Mouse (Mus musculus) heart, postnatal 25 days (tissue): ENCODE results near the gene Tgfb2. TPM values are rescaled to one million over a fixed set of nuclear protein-coding genes. Genes with fewer than 3 reads are reported as not detected.

Experiments used
- DNase-seq: peaks from one replicate; pipeline ENCODE4 v3.0.0; 2022; ENCODE audit warnings: low spot score
- intact Hi-C: fragments of 180-260 bp; cut with DNase I; formaldehyde crosslinking; loops from one replicate; pipeline ENCODE4 v1.15.1; 2025
- total RNA-seq, 2 experiments: library from RNA; stranded (reverse); gene quantifications; 2 replicates each; pipeline ENCODE4 v1.2.3; 2021

Gene Tgfb2
- total RNA-seq, 2 experiments from 2014 or later: 5.3 to 6.5 TPM

DNA sequence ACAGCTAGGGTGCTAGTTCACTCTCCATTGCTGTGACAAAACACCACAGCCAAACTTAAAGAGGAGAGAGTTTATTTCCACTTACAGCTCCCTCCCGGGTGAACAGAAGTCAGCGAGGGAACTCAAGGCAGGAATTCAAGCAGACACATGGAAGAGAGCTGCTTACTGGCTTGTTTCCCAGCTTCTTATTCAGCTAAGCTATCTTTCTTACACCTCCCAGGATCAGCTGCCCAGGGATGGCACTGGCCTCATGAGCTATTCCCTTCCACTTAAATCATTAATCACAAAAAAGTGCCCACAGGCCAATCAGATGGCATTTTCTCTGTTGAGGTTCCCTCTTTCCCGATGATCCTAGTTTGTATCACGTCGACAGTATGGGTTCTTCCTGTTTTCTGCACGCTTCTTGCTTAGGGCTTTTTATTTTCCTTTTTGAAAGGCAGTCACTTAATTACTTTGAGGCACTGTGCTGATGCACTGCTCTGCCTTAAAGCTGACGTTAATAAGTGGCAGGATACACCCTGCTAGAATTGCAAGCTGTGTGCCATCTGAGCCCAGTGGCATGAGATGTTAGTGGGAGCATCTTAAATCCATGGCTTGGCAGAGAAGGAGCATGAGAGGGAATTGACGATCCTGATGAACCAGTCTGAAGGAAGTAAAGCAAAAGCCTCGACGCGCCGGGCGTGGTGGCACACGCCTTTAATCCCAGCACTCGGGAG is 44.4 kb downstream of the Tgfb2 start:
- intact Hi-C loops: no loop called here
- no peak for DNase-seq

DNA sequence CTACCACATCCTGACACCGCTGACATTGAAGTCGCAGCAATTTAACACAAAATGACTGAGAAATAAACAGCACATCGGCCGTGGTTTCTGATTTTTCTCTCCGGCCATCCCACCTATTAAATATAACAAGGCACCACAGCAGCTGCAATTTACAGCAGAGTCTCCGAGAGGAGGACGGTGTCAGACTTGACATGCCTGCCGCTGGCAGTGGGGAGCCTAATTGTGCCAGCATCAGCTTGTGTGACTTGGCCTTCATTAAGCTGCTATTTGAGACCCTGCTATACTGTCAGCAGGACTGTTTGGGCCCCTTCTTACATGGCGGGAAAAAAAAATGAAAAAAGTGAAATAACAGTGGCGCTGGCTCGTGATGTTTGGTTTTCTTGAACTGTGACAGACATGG is 47.0 kb downstream of the Tgfb2 start:
- intact Hi-C loops: no loop called here
- no peak for DNase-seq

DNA sequence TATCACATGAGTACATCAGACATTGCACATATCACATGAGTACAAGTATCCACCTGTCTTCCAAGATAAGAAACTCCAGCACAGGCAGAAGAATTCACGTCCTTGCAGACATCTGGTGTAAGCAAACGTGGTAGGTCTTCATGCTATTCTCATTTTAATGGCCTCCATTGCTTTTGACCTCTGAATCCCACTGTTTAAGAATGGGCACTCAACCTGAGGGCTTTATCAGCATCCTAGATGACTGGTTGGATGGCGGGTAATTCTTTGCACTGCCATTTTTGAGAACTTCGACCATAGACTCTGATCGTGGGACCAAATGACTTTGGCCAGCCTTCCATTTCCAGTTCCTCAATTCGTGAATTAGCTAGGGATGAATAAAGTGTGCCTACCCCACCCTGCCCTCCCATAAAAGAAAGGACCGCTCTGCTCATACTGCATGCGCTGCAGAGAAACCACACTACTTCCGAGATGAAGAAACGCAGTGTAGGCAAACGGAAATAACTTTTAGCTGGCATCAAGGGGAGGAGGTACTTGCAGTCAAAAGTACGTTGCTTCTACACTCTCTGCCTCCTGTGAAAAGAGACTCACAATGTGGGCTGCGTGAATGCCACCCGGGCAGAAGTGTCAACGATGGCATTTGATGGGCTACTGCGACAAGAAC is 48.1 kb downstream of the Tgfb2 start:
- intact Hi-C loops: no loop called here
- no peak for DNase-seq

DNA sequence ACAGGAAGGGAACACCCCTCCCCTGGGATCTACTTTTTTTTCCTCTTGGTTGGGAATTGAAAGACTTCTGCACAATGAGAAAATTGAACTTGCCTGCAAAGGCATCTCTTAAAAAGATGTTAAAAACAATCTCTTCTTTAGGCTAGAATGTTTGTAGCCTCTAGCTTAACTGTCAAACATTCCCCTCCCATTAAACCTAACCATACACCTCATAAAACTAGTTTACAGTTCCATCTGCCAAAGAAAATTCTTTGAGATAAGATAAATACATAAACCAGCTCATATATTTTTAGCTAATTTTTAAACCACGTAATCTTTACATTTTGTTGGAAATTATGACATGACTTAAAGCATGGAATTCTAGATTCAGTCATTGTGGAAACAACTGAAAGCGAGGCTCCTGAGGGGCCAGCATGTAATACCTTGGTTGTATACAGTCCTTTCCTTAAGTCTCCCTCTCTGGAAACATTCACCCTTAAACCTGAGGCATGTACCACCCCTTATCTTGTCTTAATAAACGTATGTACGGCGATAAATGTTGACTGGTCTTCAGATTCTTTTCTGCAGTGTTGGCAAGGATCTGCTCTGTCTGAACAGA is 49.0 kb downstream of the Tgfb2 start:
- intact Hi-C loops: no loop called here
- DNase-seq: no peak

DNA sequence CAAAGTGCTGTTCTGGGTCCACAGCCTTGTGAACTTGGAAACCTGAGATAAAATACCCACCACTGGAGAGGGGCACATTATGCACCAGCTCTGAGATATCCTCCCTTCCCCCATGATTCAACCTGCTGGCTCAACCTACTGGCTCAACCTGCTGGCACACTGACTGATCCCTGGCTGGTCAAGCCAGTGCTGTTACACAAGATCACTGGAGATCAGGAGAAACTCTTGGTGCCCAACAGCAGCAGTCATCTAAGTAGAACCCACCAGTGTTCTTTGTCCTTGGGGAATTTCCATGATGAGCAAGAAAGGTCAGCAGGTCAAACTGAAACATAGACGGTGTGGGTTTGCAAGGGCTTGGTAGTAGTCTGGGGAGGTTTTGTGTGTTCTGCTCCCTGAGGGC is 49.6 kb downstream of the Tgfb2 start:
- no peak for DNase-seq

DNA sequence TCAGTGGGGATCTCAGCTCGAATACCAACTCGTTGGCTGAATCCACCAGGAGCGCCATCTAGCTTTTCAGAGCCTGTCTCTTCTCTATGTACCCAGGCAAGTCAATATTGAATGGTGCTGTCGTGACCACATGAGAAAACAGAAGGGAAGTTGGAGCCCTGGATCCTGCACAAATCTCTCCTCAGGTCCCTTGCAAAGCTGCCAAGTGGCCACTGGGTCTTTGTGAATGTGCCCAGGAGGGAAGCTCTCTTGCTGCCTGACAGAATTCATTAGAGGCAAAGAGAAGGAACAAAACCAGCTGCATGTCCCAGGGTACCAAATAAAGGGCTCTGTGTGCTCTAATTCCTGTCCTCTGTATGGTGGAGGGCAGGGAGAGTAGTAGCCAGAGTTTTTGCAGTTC is 50.7 kb downstream of the Tgfb2 start:
- DNase-seq: no peak
- intact Hi-C loops: no loop called here

More for the DNA sequence above, 49.6 kb downstream of the Tgfb2 start:
- intact Hi-C loops: no loop called here

DNA sequence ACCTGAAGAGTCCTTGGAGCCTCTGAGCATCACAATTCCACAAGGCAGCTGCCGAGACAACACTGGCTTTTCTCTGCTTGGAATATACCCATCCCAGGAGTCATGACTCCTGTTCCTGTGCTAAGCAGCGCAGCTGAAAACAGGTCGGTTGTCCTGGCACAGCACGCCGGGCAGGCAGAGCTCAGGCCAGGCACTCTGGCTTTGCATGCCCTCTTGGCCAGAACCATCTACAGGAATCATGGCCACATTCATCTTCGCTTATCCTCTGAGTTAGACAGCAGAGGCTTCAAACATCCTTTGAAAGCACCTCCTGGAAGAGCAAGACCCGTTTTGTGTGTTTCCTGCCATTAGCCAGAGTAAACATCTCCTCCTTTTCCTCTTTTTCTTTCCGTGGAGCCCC is 53.6 kb downstream of the Tgfb2 start:
- intact Hi-C loops: no loop called here

DNA sequence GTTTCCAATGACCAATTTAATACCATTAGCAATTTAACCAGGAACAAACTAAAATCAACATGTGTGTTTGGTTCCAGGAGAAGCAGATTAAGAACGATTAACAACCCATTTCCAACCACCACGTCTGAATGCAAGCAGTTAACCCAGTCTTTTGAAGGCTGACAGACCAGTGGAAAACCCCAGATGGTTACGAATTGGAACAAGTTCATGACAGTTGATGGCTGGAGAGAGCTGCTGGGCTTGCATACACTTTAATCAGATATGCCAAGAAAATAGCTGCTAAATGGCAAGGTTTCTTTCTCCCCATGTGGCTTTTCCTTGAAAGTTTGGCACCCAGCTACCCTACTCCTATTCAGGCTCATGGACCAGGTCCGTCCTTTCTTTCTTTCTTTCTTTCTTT is 55.8 kb downstream of the Tgfb2 start:
- no peak for DNase-seq
- intact Hi-C loops: no loop called here

More for the DNA sequence above, 53.6 kb downstream of the Tgfb2 start:
- no peak for DNase-seq

DNA sequence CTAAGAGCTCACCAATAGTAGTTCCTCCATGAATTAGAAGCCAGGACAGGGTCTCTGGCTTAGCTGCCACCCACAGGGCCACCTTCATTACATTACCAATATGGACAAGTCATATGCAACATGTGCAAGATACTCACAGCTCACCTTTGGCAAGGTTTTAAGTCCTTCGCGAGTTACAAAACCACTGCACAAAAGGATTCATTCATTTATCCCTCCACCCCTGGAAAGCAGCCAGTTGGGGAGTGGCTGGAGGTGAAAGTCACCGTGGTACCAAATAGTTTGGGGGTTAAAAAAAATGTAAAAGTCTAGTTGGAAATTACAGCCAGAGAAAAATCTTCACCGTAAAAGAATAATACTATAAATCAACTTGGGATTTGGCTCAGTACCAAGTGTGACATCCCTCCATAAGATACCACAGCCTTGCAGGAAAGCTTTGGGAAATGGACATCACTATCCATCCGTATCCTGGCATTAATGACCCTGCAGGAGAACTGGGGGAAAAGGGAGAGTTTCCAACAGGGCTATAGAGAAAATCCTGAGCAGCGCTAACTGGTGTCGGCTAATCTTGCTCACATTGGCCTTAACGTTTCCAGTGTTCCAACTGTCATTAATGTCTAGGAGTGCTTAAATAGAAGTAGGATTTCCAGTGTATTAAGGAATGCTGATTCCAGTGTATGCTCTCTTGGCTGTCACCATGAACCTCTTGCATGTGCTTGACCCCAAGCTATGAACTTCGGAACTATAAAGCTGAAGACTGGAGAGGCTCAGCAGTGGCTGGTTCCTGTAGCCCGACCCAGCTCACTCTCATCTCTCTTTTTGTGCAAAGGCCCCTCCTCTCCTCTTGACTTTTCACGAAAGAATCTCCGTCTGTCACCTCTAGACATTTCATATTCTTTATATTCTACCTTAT is 68.2 kb downstream of the Tgfb2 start:
- intact Hi-C loops: no loop called here
- DNase-seq: no peak

DNA sequence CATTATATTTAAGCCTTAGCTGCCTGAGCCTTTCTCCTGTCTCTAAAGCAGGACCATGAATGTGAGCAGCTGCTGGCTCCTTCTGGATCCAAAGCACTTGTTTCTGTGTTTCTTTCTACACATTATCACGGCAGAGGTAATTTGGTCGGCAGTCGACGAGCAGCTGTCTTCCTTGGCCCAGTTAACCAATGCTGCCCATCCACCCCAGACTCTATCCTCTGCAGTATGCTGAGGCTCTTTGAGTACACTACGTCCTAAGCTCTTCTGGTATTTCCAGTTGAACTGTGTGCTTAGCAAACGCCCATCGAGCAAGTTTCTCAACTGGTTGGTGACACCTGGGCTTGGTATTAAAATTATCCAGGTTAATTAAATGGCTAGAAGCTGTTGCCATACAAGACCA is 70.7 kb downstream of the Tgfb2 start:
- intact Hi-C loops: no loop called here
- DNase-seq: no peak

DNA sequence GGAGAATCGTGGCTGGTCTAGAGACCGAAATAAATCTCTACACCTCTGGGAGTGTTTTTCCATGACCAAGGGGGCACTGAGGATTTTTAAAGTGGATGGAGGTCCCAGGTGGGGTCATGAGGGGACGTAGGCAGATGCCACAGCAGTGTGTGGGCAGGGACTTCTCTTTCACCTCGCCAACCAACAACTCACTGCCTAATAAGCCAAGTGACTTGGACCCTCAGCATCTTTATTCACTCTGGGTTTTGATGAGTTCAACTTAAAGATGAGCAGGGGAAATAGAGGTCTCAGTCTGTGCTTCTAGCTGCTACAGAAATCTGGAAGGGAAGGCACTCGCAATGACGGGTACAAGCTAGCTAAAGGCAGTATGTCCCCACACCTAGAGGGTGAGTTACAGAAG is 74.3 kb downstream of the Tgfb2 start:
- DNase-seq: no peak
- intact Hi-C loops: no loop called here

DNA sequence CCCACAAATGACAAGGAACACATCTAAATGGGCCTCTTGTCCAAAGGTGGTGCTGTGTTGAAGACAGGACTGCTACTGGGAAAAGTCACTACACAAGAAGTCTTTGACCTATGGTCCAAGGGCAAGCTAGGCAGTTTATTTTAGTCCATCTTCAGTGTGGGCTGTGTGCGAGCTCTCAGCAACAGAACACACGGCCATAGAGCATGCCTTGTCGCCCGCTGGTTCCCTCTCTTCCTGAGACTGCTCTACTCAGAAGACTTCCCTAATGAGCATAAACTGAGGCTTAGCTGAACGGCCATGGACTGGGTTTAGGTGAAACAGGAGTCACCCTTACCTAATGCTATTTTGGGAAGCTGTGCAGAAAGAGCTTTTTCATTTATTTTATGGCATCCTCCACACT is 74.8 kb downstream of the Tgfb2 start:
- intact Hi-C loops: no loop called here
- DNase-seq: no peak

DNA sequence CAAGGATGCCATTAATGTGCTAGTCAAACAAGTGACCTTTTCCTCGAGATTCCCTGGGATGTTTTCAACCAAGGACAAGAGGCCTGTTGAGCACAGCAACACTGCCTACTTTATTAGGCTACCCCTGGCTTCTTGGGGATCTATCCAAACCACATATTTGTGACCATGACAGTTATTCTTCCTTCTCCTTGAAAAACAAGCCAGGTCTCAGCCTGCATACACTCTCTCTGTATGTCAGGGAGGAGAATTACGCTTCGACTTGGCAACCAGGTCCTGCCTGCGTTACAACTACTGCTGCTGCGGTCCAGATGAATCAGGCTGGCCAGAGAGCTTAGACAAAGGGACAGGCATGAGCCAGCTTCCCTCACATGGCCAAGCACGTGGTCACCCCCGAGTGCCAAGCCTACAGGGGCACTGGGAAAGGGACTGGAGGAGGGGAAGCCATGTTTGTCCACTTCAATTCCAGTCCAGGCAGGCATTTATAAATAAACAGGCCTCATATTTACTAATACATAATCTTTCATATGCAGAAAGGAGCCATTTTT is 78.3 kb downstream of the Tgfb2 start:
- peak; percentile 66 for DNase-seq
- intact Hi-C loops: loop anchor here (5.0 kb wide), 1 partner anchor 50 kb away; no protein-coding TSS in a partner anchor

DNA sequence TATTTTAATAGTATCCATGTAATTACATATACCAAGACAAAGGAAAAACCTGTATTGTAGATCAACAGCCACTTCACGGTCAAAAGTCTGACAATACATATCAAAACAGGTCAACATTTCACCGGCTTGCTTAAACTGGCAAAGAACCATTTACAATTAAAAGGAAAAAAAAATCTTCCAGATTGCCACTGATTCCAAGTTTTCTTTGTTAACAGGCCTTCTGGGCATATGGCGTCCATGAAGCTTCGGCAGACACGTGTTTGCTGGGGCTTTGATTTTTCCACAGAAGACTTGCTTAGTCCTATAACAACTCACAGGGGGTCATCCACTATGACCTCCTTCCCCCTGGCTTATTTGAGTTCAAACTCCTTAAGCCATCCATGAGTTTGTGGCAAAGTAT is 81.3 kb downstream of the Tgfb2 start:
- intact Hi-C loops: no loop called here
- no peak for DNase-seq

DNA sequence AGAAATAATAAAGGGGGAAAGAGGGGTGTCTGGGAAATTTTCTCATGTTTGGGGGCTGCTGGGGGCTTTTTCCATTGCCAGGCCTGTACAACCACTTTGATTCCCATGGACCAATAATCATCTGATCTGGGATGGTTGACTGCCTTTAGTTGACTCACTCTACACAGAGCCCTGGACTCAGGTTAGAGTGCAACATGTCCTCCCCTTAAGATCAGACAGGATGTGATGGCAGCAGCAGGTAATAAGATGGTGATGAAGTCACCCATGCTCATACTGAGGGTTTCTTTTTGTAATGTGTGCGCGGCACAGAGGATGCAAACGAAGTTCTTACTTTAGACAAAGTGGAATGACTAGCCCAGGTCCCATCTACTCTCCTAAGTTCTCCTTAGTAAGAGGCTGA is 84.0 kb downstream of the Tgfb2 start:
- DNase-seq: no peak

DNA sequence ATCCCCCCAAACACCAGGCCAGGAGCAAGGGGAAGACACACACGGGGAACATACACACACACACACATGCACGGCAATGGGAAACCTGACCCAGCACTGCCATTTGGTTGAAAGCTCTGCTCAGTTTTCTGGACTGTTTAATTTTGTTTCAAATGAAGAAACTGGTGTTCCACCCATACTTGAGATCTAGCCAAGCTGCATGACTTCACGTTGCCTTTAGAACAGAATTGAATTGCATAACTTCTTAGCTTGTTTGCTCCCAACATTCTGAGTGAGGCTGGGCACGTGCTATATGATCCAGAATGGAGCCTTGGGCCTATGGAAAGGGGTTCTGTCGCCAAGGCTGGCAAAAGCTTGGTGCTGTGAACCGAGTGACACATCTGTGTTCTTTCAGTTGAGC is 87.5 kb downstream of the Tgfb2 start:
- peak; percentile 23 for DNase-seq
- intact Hi-C loops: no loop called here

More for the DNA sequence above, 84.0 kb downstream of the Tgfb2 start:
- intact Hi-C loops: no loop called here

DNA sequence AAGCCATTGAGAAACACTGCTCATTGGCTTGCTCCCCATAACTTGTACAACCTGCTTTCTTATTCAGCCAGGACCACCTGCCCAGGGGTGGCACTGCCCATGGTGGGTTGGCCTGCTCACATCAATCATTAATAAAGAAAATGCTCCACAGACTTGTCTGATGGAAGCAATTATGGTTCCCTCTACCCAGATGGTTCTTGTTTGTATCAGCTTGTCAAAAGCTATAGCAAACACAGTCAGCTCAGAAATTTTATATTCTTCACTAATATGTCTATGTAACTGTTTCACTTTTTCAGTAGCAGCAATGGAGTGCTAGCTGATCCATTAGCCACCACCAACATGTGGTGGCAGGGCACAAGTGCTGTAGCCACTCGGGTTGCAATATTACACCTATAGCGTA is 94.4 kb downstream of the Tgfb2 start:
- no peak for DNase-seq
- intact Hi-C loops: loop anchor here (5.0 kb wide), 1 partner anchor 91 kb away; no protein-coding TSS in a partner anchor

DNA sequence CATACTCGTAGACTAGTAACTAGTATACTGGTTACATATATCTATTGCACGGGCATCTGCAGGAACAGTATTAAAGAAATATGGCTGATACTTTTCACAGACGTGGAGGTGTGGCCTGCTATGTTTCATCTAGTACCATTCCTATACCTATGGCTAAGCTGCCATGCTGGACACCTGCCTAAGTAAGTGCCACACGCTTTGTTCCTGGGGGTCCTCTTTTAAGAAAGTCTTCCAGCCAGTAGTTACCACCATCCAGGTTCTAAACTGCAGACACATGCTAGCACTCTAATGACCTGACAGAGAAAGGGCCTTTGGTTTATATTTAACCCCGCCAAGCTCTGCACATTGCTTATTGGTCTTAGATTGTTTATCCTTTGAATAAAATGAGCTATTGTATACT is 95.3 kb downstream of the Tgfb2 start:
- intact Hi-C loops: loop anchor here (5.0 kb wide), 1 partner anchor 92 kb away; no protein-coding TSS in a partner anchor
- no peak for DNase-seq

DNA sequence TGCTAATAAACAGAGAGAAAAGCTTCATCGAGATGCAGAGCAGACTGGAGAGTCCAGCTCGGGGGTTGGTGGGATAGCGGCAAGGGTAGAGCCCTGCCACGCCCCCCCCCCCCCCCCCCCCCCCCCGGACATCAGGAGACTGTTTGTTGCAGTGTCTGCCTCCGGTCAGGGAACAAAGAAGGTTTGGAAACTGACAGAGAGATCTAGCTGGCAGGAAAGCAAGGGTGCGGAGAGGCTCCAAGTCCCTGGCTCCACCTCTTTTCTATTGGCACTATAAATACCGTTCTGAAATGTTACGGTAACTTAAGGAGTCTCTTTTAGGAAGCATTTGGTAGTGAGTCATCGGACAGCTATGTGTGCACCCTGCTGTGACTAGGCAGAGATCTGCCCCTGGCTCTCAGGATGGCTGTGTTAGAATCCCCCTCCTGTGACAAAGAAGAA is 96.0 kb downstream of the Tgfb2 start:
- intact Hi-C loops: loop anchor here (5.0 kb wide), 2 partner anchors 58 to 92 kb away; no protein-coding TSS in a partner anchor
- DNase-seq: peak; percentile 16

DNA sequence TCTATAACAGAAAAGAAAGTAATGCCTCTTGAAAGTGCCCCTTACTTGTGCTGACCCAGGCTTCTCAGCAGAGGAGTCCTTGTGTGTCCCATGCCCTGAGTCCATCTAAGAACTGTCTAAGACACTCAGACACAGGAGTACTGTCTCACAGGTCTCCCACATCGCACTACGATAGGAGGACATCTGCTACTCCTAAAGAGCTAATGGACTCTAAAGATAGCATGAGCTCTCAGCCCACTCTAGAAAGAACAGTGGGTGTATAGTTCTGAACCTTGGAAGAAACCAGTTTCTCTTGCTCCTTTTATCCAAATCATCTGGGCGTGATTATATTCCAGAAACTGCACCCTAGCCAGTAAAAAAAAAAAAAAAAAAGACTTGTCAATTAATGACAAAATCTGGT is 97.7 kb downstream of the Tgfb2 start:
- DNase-seq: no peak
- intact Hi-C loops: loop anchor here (5.0 kb wide), 1 partner anchor 56 kb away; no protein-coding TSS in a partner anchor
